Mouse (Mus musculus) kidney, postnatal 0 days (tissue): ENCODE results near the gene Rab40c. TPM values are rescaled to one million over a fixed set of nuclear protein-coding genes. Genes with fewer than 3 reads are reported as not detected.

Source experiments
- ATAC-seq: fragments of 200-750 bp; cut with Nextera tagmentation; replicated peaks from 2 replicates; pipeline ENCODE4 v1.8.0; 2017; ENCODE audit warnings: low read depth, moderate number of reproducible peaks, moderate TSS enrichment, moderate library complexity; ENCODE audit not compliant: low FRiP score
- DNase-seq: peaks from one replicate; pipeline ENCODE4 v3.0.0-alpha.2; 2016; ENCODE audit warnings: low spot score
- H3K27ac ChIP-seq: fragments of 300-500 bp; sonication (generic); 2 replicates; pipeline ENCODE4 v1.5.1; 2014; ENCODE audit warnings: mild to moderate bottlenecking
- H3K27me3 ChIP-seq: fragments of 300-500 bp; sonication (generic); 2 replicates; pipeline ENCODE4 v1.6.1; 2014; ENCODE audit warnings: low read length, mixed read lengths; ENCODE audit not compliant: insufficient read depth
- H3K36me3 ChIP-seq: fragments of 300-500 bp; sonication (generic); 2 replicates; pipeline ENCODE4 v1.6.1; 2014; ENCODE audit warnings: low read length, mixed read lengths; ENCODE audit not compliant: insufficient read depth
- H3K4me1 ChIP-seq: fragments of 300-500 bp; sonication (generic); replicated peaks from 2 replicates; pipeline ENCODE4 v1.6.1; 2014; ENCODE audit warnings: antibody characterized with exemption, low read length, mixed read lengths; ENCODE audit not compliant: insufficient read depth
- H3K4me2 ChIP-seq: fragments of 300-500 bp; sonication (generic); 2 replicates; pipeline ENCODE4 v1.6.1; 2014; ENCODE audit warnings: mild to moderate bottlenecking, low read length, moderate library complexity, mixed read lengths
- H3K4me3 ChIP-seq: fragments of 300-500 bp; sonication (generic); replicated peaks from 2 replicates; pipeline ENCODE4 v1.5.1; 2014; ENCODE audit warnings: low read depth, low read length
- H3K9ac ChIP-seq: fragments of 300-500 bp; sonication (generic); 2 replicates; pipeline ENCODE4 v1.6.1; 2014; ENCODE audit warnings: low read depth, low read length
- H3K9me3 ChIP-seq: fragments of 300-500 bp; sonication (generic); replicated peaks from 2 replicates; pipeline ENCODE4 v1.6.1; 2016; ENCODE audit warnings: low read length, inconsistent platforms, mixed read lengths
- CTCF ChIP-seq: IDR thresholded peaks from 2 replicates; pipeline ENCODE4 v1.5.1; 2016; ENCODE audit warnings: antibody characterized with exemption, low read depth, mild to moderate bottlenecking, moderate library complexity
- WGBS: fragments of 180-500 bp; shearing (Covaris S2); extraction: QIAGEN DNeasy Blood & Tissue Kit; methylation state at CpG from one replicate; pipeline ENCODE4 v1.1.7; 2014; 5-methylcytosine and 5-hydroxymethylcytosine counted together
- polyA plus RNA-seq: library from polyadenylated mRNA; unstranded; fragments of >200 nt; fragmentation: Nextera tagmentation; extraction: Ambion mirVana; gene quantifications from 2 replicates; pipeline ENCODE4 v1.2.1, GENCODE M21; 2015

Rab40c gene
- polyA plus RNA-seq, 1 experiment from 2014 or later = 20.4 TPM

- Histone ChIP-seq H3K4me1 (peaks cover 45% of the 10 kb centered on the region), H3K27me3 (no peaks in the 10 kb centered on the region), H3K9ac (peak overlapping the region; percentile 76; the same call in 1 of the 2 replicates), H3K27ac (no peak overlapping the region), H3K9me3 (no peaks in the 10 kb centered on the region), H3K4me2 (peak overlapping the region; percentile 92), H3K4me3 (no peak overlapping the region), H3K36me3 (peaks cover 33% of the 10 kb centered on the region)
- WGBS = 94% methylated on average over 7 of the region's 7 CpGs
- no peak for DNase-seq
- ATAC-seq = no peak
- TF ChIP-seq CTCF = no peak
Measured at GRCm38 (mm10) chr17:25835301-25835700, 84.2 kb downstream of the Rab40c start.

GRCm38 (mm10) chr17:25834595-25835222 is 84.8 kb downstream of the Rab40c start:
- DNase-seq (no peak), ATAC-seq (no peak)
- H3K4me3 ChIP-seq = peak overlapping the region; percentile 81
- WGBS = 75% methylated on average over 12 of the region's 12 CpGs
- H3K4me2 ChIP-seq = peak overlapping the region; percentile 92
- peaks cover 50% of the 10 kb centered on the region for H3K4me1 ChIP-seq
- peak overlapping the region; percentile 99 for H3K27ac ChIP-seq
- H3K36me3 ChIP-seq = peaks cover 30% of the 10 kb centered on the region; the same call in 1 of the 2 replicates
- H3K9ac ChIP-seq = peak overlapping the region; percentile 76
- no peak for TF ChIP-seq CTCF
- H3K9me3 ChIP-seq = no peaks in the 10 kb centered on the region
- no peaks in the 10 kb centered on the region for H3K27me3 ChIP-seq

GRCm38 (mm10) chr17:25833961-25834594 is 85.4 kb downstream of the Rab40c start:
- Histone ChIP-seq H3K4me3 (peak overlapping the region; percentile 81), H3K36me3 (peaks cover 24% of the 10 kb centered on the region; the same call in 1 of the 2 replicates), H3K27ac (peak overlapping the region; percentile 99), H3K9me3 (no peaks in the 10 kb centered on the region), H3K4me1 (peaks cover 54% of the 10 kb centered on the region), H3K4me2 (peak overlapping the region; percentile 92), H3K9ac (peak overlapping the region; percentile 76), H3K27me3 (no peaks in the 10 kb centered on the region)
- DNase-seq = peak; percentile 26
- 9% methylated on average over 6 of the region's 6 CpGs for WGBS
- no peak for TF ChIP-seq CTCF
- no peak for ATAC-seq

DNA sequence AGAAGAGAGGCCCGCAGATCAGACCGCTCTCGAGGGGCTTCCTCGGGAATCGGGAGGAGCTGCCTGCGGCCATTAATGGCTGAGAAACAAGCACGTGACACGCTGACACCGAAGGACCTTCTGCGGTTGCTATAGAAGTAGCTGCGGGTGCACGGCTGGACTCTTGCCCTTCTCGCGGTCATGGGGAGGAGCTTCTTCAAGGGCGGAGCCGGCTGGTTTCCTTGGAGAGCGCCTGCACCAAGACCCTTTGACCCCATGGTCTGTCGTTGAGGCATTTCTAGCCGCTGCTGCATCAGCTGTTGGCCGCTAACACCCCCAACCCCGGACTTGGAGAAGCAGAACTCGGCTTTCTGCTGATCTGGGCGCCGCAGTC is 86.2 kb downstream of the Rab40c start, which contains the start of gene Stub1:
Stub1 (minus strand) TSS at position 114 of the 373 bp plus-strand sequence.
- Histone ChIP-seq H3K27me3 (no peaks in the 10 kb centered on the region), H3K4me2 (peak within 1 kb of the TSS; percentile 92), H3K4me1 (peaks cover 57% of the 10 kb centered on the region), H3K27ac (peak within 1 kb of the TSS; percentile 99), H3K4me3 (peak within 1 kb of the TSS; percentile 81), H3K9ac (peak within 1 kb of the TSS; percentile 83), H3K9me3 (no peaks in the 10 kb centered on the region), H3K36me3 (peaks cover 21% of the 10 kb centered on the region; the same call in 1 of the 2 replicates)
- ATAC-seq (peak; percentile 74), DNase-seq (peak; percentile 98)
- whole genome bisulfite sequencing = 1% methylated on average over 24 of the region's 24 CpGs
- TF ChIP-seq CTCF = no peak

- DNase-seq = peak; percentile 100
- no peaks in the 10 kb centered on the region for H3K9me3 ChIP-seq
- H3K9ac ChIP-seq = peak overlapping the region; percentile 83
- peaks cover 21% of the 10 kb centered on the region; the same call in 1 of the 2 replicates for H3K36me3 ChIP-seq
- no peaks in the 10 kb centered on the region for H3K27me3 ChIP-seq
- peaks cover 59% of the 10 kb centered on the region for H3K4me1 ChIP-seq
- H3K27ac ChIP-seq = peak overlapping the region; percentile 99
- peak overlapping the region; percentile 92 for H3K4me2 ChIP-seq
- peak overlapping the region; percentile 81 for H3K4me3 ChIP-seq
- under 1% methylated on average over 77 of the region's 77 CpGs for WGBS
- ATAC-seq = peak; percentile 87
- TF ChIP-seq CTCF = no peak
Measured at GRCm38 (mm10) chr17:25832436-25833290, 86.9 kb downstream of the Rab40c start.

Other genes with a start within 250 kb of the Rab40c start
- 0.70 TPM in 2 replicates for gene Gng13, start 202.6 kb downstream of the Rab40c start, polyA plus RNA-seq
- 10.3 and 13.8 TPM in 2 replicates for gene Chtf18, start 192.3 kb downstream of the Rab40c start, polyA plus RNA-seq
- gene Rpusd1, start 192.1 kb downstream of the Rab40c start, polyA plus RNA-seq = 14.9 and 16.5 TPM in 2 replicates
- not detected in 2 replicates for gene Mslnl, start 183.7 kb downstream of the Rab40c start, polyA plus RNA-seq
- gene Msln, start 165.3 kb downstream of the Rab40c start, polyA plus RNA-seq = 6.6 and 9.6 TPM in 2 replicates
- 34.5 and 35.3 TPM in 2 replicates for gene Narfl, start 146.0 kb downstream of the Rab40c start, polyA plus RNA-seq
- 79.9 and 80.0 TPM in 2 replicates for gene Haghl, start 134.1 kb downstream of the Rab40c start, polyA plus RNA-seq
- gene Ccdc78, start 133.1 kb downstream of the Rab40c start, polyA plus RNA-seq = 0.13 and 0.17 TPM in 2 replicates
- gene Fam173a, start 126.8 kb downstream of the Rab40c start, polyA plus RNA-seq = 112 and 117 TPM in 2 replicates
- 0.82 TPM in 1 of 2 replicates, not detected in the other for gene AC134908.4, start 124.1 kb downstream of the Rab40c start, polyA plus RNA-seq
- gene Metrn, start 122.6 kb downstream of the Rab40c start, polyA plus RNA-seq = 45.4 and 50.9 TPM in 2 replicates
- gene Fbxl16, start 110.6 kb downstream of the Rab40c start, polyA plus RNA-seq = 0.34 and 0.56 TPM in 2 replicates
- 21.0 and 22.1 TPM in 2 replicates for gene Wdr24, start 96.1 kb downstream of the Rab40c start, polyA plus RNA-seq
- 53.1 and 54.5 TPM in 2 replicates for gene Jmjd8, start 90.9 kb downstream of the Rab40c start, polyA plus RNA-seq
- 267 and 287 TPM in 2 replicates for gene Stub1, start 86.3 kb downstream of the Rab40c start, polyA plus RNA-seq
- 3.7 and 3.9 TPM in 2 replicates for gene Rhbdl1, start 82.4 kb downstream of the Rab40c start, polyA plus RNA-seq
- 2.7 and 2.8 TPM in 2 replicates for gene Gm20683, start 78.0 kb downstream of the Rab40c start, polyA plus RNA-seq
- gene Rhot2, start 74.9 kb downstream of the Rab40c start, polyA plus RNA-seq = 21.1 and 22.4 TPM in 2 replicates
- 10.6 and 10.7 TPM in 2 replicates for gene Wdr90, start 58.2 kb downstream of the Rab40c start, polyA plus RNA-seq
- 128 and 138 TPM in 2 replicates for gene Mcrip2, start 51.0 kb downstream of the Rab40c start, polyA plus RNA-seq
- 106 and 119 TPM in 2 replicates for gene Mettl26, start 44.7 kb downstream of the Rab40c start, polyA plus RNA-seq
- 0.38 and 0.51 TPM in 2 replicates for gene Wfikkn1, start 38.9 kb downstream of the Rab40c start, polyA plus RNA-seq
- 69.5 and 70.2 TPM in 2 replicates for gene Pigq, start 25.2 kb upstream of the Rab40c start, polyA plus RNA-seq
- gene Nhlrc4, start 25.2 kb upstream of the Rab40c start, polyA plus RNA-seq = 1.1 and 2.5 TPM in 2 replicates
- 6.8 and 7.2 TPM in 2 replicates for gene A930017K11Rik, start 32.8 kb upstream of the Rab40c start, polyA plus RNA-seq
- gene Capn15, start 66.1 kb upstream of the Rab40c start, polyA plus RNA-seq = 17.0 and 19.8 TPM in 2 replicates
- gene Rab11fip3, start 149.8 kb upstream of the Rab40c start, polyA plus RNA-seq = 35.3 and 40.2 TPM in 2 replicates
- gene Decr2, start 170.6 kb upstream of the Rab40c start, polyA plus RNA-seq = 44.8 and 47.3 TPM in 2 replicates
- gene Nme4, start 175.9 kb upstream of the Rab40c start, polyA plus RNA-seq = 56.1 and 57.6 TPM in 2 replicates
- gene Tmem8, start 193.6 kb upstream of the Rab40c start, polyA plus RNA-seq = 13.0 and 14.0 TPM in 2 replicates
- gene Mrpl28, start 203.8 kb upstream of the Rab40c start, polyA plus RNA-seq = 175 and 192 TPM in 2 replicates
- 11.1 and 19.4 TPM in 2 replicates for gene Axin1, start 219.0 kb upstream of the Rab40c start, polyA plus RNA-seq